Mouse (Mus musculus): ENCODE measurements around the gene Rnf222. TPM values are rescaled to one million over a fixed set of nuclear protein-coding genes. Genes with fewer than 3 reads are reported as not detected.

Gene Rnf222
- polyA plus RNA-seq, 1 experiment: 1.4 TPM

- TF ChIP-seq POLR2A (IDR thresholded peaks at IDR 0.05; ENCODE audit: borderline replicate concordance, control insufficient read depth, low read depth, low read length): no peak
- TF ChIP-seq CTCF (IDR thresholded peaks at IDR 0.05; ENCODE audit: control insufficient read depth, insufficient read depth, low read length): no peak
- Histone ChIP-seq H3K27ac (ENCODE audit: control insufficient read depth, insufficient read depth, low read depth, low read length, poor library complexity) (no peak overlapping the region), H3K4me3 (replicated peaks; ENCODE audit: control insufficient read depth, low read depth, low read length) (no peak overlapping the region), H3K4me1 (ENCODE audit: control insufficient read depth, insufficient read depth, low read length) (peaks cover 4% of the 10 kb centered on the region)
- 90% methylated on average over 3 of the region's 3 CpGs for WGBS
Measured at GRCm38 (mm10) chr11:68857329-68857728, 31.0 kb upstream of the Rnf222 start.

DNA sequence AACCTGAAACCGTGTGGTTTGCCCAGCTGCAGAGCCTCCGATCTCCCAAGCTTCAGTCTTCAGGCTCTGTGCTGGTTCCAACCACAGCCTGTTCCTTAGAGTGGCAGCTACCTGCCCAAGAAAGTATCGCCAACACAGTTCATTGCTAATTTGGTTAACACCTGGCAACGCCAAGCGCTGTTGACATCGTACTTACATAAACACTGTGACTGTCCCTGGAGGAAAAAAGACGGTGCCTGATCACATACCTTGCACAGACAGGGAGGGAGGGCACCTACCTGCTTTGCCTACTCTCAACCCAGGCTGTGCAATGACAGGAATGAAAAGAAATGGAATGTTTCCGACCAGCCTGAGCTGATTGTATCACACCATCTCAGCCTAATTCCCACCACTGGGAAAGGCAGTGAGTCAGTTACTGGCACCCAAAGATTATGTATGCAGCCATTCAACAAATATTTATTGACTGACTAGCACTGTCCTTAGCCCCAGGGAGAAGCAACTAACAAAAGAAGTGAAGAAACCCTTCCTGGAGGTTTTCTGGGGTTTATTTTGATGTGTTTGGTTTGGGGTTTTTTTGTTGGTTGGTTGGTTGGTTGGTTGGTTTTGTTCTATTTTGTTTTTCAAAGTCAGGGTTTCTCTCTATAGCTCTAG, 28.3 kb upstream of the Rnf222 start:
- Histone ChIP-seq H3K4me3 (replicated peaks; ENCODE audit: control insufficient read depth, low read depth, low read length) (no peak overlapping the region), H3K4me1 (ENCODE audit: control insufficient read depth, insufficient read depth, low read length) (peaks cover 2% of the 10 kb centered on the region), H3K27ac (ENCODE audit: control insufficient read depth, insufficient read depth, low read depth, low read length, poor library complexity) (no peak overlapping the region)
- no peak for TF ChIP-seq CTCF (IDR thresholded peaks at IDR 0.05; ENCODE audit: control insufficient read depth, insufficient read depth, low read length)
- no peak for TF ChIP-seq POLR2A (IDR thresholded peaks at IDR 0.05; ENCODE audit: borderline replicate concordance, control insufficient read depth, low read depth, low read length)
- WGBS: 80% methylated on average over 8 of the region's 8 CpGs

GRCm38 (mm10) chr11:68862260-68862659, 26.1 kb upstream of the Rnf222 start:
- TF ChIP-seq CTCF (IDR thresholded peaks at IDR 0.05; ENCODE audit: control insufficient read depth, insufficient read depth, low read length): no peak
- Histone ChIP-seq H3K4me3 (replicated peaks; ENCODE audit: control insufficient read depth, low read depth, low read length) (no peak overlapping the region), H3K27ac (ENCODE audit: control insufficient read depth, insufficient read depth, low read depth, low read length, poor library complexity) (no peak overlapping the region), H3K4me1 (ENCODE audit: control insufficient read depth, insufficient read depth, low read length) (peaks cover 2% of the 10 kb centered on the region)
- WGBS: 81% methylated on average over 2 of the region's 2 CpGs

DNA sequence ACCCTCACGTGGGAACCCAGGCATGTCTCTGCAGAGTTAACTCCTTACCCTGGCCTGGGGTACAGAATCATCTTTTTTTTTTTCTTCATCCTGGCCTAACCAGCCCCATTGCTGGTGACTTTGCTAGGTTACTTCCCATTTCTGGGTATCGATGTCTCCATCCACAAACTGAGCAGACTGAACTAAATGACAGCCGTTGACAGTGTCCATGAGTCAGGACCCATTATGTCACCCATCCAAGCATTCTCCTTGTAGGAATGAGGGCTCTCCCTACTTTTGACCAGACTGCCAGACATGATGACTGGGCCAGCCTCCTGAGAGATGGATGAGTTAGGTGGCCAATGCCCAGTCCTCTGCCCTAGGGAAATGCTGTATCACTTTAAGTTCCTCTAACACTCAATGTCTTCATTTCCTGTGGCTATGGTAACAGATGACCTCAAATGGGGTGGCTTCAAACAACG, 24.7 kb upstream of the Rnf222 start:
- peak overlapping the region; percentile 32 for H3K4me3 ChIP-seq (replicated peaks; ENCODE audit: control insufficient read depth, low read depth, low read length)
- H3K27ac ChIP-seq (ENCODE audit: control insufficient read depth, insufficient read depth, low read depth, low read length, poor library complexity): peak overlapping the region; percentile 86
- 2% methylated on average over 4 of the region's 4 CpGs for WGBS
- TF ChIP-seq CTCF (IDR thresholded peaks at IDR 0.05; ENCODE audit: control insufficient read depth, insufficient read depth, low read length): no peak
- H3K4me1 ChIP-seq (ENCODE audit: control insufficient read depth, insufficient read depth, low read length): peaks cover 2% of the 10 kb centered on the region

- Histone ChIP-seq H3K4me1 (ENCODE audit: control insufficient read depth, insufficient read depth, low read length) (peaks cover 4% of the 10 kb centered on the region), H3K27ac (ENCODE audit: control insufficient read depth, insufficient read depth, low read depth, low read length, poor library complexity) (peak overlapping the region; percentile 43; the same call in 1 of the 2 replicates), H3K4me3 (replicated peaks; ENCODE audit: control insufficient read depth, low read depth, low read length) (no peak overlapping the region)
- 5% methylated on average over 9 of the region's 9 CpGs for WGBS
- TF ChIP-seq POLR2A (IDR thresholded peaks at IDR 0.05; ENCODE audit: borderline replicate concordance, control insufficient read depth, low read depth, low read length) (no peak), CTCF (IDR thresholded peaks at IDR 0.05; ENCODE audit: control insufficient read depth, insufficient read depth, low read length) (no peak)
Measured at GRCm38 (mm10) chr11:68864544-68865189, 23.7 kb upstream of the Rnf222 start.

GRCm38 (mm10) chr11:68871277-68871676, 17.1 kb upstream of the Rnf222 start:
- Histone ChIP-seq H3K27ac (ENCODE audit: control insufficient read depth, insufficient read depth, low read depth, low read length, poor library complexity) (peak overlapping the region; percentile 31; the same call in 1 of the 2 replicates), H3K4me1 (ENCODE audit: control insufficient read depth, insufficient read depth, low read length) (peaks cover 5% of the 10 kb centered on the region; the same call in 1 of the 2 replicates), H3K4me3 (replicated peaks; ENCODE audit: control insufficient read depth, low read depth, low read length) (peak overlapping the region; percentile 40)
- TF ChIP-seq CTCF (IDR thresholded peaks at IDR 0.05; ENCODE audit: control insufficient read depth, insufficient read depth, low read length) (no peak), POLR2A (IDR thresholded peaks at IDR 0.05; ENCODE audit: borderline replicate concordance, control insufficient read depth, low read depth, low read length) (no peak)
- WGBS: 72% methylated on average over 9 of the region's 9 CpGs

DNA sequence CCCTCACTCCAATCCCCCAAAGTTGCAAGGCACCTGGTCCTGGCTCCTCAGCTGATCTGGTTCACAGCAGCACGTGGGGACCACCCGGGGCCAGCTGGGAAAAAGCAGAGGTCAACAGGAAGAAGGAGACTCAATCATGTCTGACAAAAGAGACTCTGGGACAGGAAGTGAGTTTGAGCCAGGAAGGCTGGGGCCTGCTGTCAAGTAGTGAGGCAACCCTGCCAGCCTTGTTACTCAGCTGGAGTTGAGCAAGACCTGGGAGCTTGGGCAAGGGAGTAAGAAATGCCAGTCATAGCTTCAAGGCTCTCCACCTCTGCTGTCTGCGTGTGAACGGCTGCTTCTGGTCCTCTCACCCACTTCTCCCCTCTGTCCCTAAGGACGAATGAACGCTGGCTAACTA, 16.6 kb upstream of the Rnf222 start, which contains the start of gene Ndel1:
TSS of gene Ndel1 (minus strand) at position 111 of the 400 bp plus-strand sequence.
- peaks cover 5% of the 10 kb centered on the region; the same call in 1 of the 2 replicates for H3K4me1 ChIP-seq (ENCODE audit: control insufficient read depth, insufficient read depth, low read length)
- no peak for TF ChIP-seq CTCF (IDR thresholded peaks at IDR 0.05; ENCODE audit: control insufficient read depth, insufficient read depth, low read length)
- no peak for TF ChIP-seq POLR2A (IDR thresholded peaks at IDR 0.05; ENCODE audit: borderline replicate concordance, control insufficient read depth, low read depth, low read length)
- H3K27ac ChIP-seq (ENCODE audit: control insufficient read depth, insufficient read depth, low read depth, low read length, poor library complexity): peak within 1 kb of the TSS; percentile 77
- H3K4me3 ChIP-seq (replicated peaks; ENCODE audit: control insufficient read depth, low read depth, low read length): peak within 1 kb of the TSS; percentile 40
- WGBS: 10% methylated on average over 6 of the region's 6 CpGs

DNA sequence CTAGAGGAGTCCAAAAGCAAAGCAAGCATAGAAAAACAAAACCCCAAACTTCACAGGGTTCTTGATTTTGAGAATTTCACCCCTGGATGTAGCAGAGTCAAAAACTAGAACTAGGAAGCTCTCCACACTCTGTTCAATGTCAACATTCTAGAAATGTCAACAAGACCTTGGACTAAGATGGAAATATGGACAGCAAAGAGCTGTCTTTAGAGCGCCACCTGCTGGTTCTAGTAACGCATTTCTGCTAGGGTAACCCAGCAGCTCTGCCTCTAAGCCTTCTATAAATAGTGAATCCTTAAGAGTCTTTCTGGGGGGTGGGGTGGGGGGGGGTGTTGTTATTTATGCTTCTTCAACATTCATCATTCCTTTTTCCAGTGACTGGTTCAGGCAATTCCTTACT, 13.5 kb upstream of the Rnf222 start:
- H3K27ac ChIP-seq (ENCODE audit: control insufficient read depth, insufficient read depth, low read depth, low read length, poor library complexity): no peak overlapping the region
- WGBS: 0% methylated on average over 2 of the region's 2 CpGs

More for the DNA sequence above, 13.5 kb upstream of the Rnf222 start:
- Histone ChIP-seq H3K4me1 (ENCODE audit: control insufficient read depth, insufficient read depth, low read length) (peaks cover 3% of the 10 kb centered on the region; the same call in 1 of the 2 replicates), H3K4me3 (replicated peaks; ENCODE audit: control insufficient read depth, low read depth, low read length) (no peak overlapping the region)
- TF ChIP-seq POLR2A (IDR thresholded peaks at IDR 0.05; ENCODE audit: borderline replicate concordance, control insufficient read depth, low read depth, low read length) (no peak), CTCF (IDR thresholded peaks at IDR 0.05; ENCODE audit: control insufficient read depth, insufficient read depth, low read length) (peak; percentile 59)
